Mouse (Mus musculus): ENCODE measurements around the gene Phf19.

DNA sequence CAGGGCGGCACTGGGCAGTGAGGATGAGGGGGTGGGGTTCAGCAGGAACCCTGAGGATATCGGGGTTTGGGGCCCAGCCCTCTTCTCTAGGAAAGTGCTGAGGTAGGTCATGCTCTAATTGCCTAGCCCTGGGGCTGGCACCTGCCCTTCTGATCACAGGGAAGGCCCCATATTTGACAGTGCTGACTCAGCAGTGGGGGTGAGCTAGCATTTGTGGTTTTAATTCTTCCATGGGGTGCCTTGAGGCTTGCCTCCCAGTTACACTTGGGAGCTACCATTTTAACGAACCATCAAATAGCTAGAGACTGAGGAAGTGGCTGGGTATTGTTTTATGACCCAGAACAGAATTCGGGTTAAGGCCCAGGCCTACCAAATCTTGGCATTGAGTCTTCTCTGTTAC is 31.8 kb upstream of the Phf19 start:
- TF ChIP-seq CTCF (IDR thresholded peaks at IDR 0.05; ENCODE audit: extremely low read depth, insufficient read length, insufficient replicate concordance, low read depth, low read length) (no peak), POLR2A (IDR thresholded peaks at IDR 0.05; ENCODE audit: low read depth, low read length) (no peak)

All from small intestine, adult 2 months (tissue).